Mouse (Mus musculus): ENCODE data around the gene Smc5.

Smc5 gene

GRCm38 (mm10) chr19:23189744-23190143, 84.0 kb downstream of the Smc5 start:
- DNase-seq (ENCODE audit: low spot score) = no peak

- no peak for DNase-seq (ENCODE audit: low spot score)
Measured at GRCm38 (mm10) chr19:23188986-23189385, 84.7 kb downstream of the Smc5 start.

- DNase-seq (ENCODE audit: low spot score) = no peak
Measured at GRCm38 (mm10) chr19:23187732-23188131, 86.0 kb downstream of the Smc5 start.

GRCm38 (mm10) chr19:23184068-23184467, 89.6 kb downstream of the Smc5 start:
- no peak for DNase-seq (ENCODE audit: low spot score)

- DNase-seq (ENCODE audit: low spot score) = no peak
Measured at GRCm38 (mm10) chr19:23183493-23183892, 90.2 kb downstream of the Smc5 start.

- no peak for DNase-seq (ENCODE audit: low spot score)
Measured at GRCm38 (mm10) chr19:23178533-23178932, 95.2 kb downstream of the Smc5 start.

- DNase-seq (ENCODE audit: low spot score) = no peak
Measured at GRCm38 (mm10) chr19:23175511-23175910, 98.2 kb downstream of the Smc5 start.

GRCm38 (mm10) chr19:23175090-23175489, 98.6 kb downstream of the Smc5 start:
- DNase-seq (ENCODE audit: low spot score) = no peak

GRCm38 (mm10) chr19:23171136-23171535, 102.6 kb downstream of the Smc5 start:
- DNase-seq (ENCODE audit: low spot score) = no peak

- DNase-seq (ENCODE audit: low spot score) = no peak
Measured at GRCm38 (mm10) chr19:23170476-23170875, 103.2 kb downstream of the Smc5 start.

GRCm38 (mm10) chr19:23169659-23170050, 104.0 kb downstream of the Smc5 start:
- no peak for DNase-seq (ENCODE audit: low spot score)

- DNase-seq (ENCODE audit: low spot score) = no peak
Measured at GRCm38 (mm10) chr19:23168899-23169658, 104.6 kb downstream of the Smc5 start.

- no peak for DNase-seq (ENCODE audit: low spot score)
Measured at GRCm38 (mm10) chr19:23166550-23167284, 107.0 kb downstream of the Smc5 start.

GRCm38 (mm10) chr19:23164651-23165240, 109.0 kb downstream of the Smc5 start:
- no peak for DNase-seq (ENCODE audit: low spot score)

GRCm38 (mm10) chr19:23163361-23163760, 110.3 kb downstream of the Smc5 start:
- DNase-seq (ENCODE audit: low spot score) = no peak

- no peak for DNase-seq (ENCODE audit: low spot score)
Measured at GRCm38 (mm10) chr19:23162877-23163276, 110.8 kb downstream of the Smc5 start.

- DNase-seq (ENCODE audit: low spot score) = no peak
Measured at GRCm38 (mm10) chr19:23162387-23162809, 111.3 kb downstream of the Smc5 start.

GRCm38 (mm10) chr19:23159780-23160395, 113.8 kb downstream of the Smc5 start:
- no peak for DNase-seq (ENCODE audit: low spot score)
